Mouse (Mus musculus): Measurements from ENCODE around the gene Tas2r115. TPM values are rescaled to one million over a fixed set of nuclear protein-coding genes. Genes with fewer than 3 reads are reported as not detected.
"Not testable (repeated sequence)": the region's sequence is repeated elsewhere in the genome, so short reads cannot be mapped to it uniquely, and the experiment has no call there.

The Tas2r115 gene
- not detected for total RNA-seq (2021)
- long read RNA-seq, experiment 1, result 0 reads
- long read RNA-seq, experiment 2, result 0 reads

DNA sequence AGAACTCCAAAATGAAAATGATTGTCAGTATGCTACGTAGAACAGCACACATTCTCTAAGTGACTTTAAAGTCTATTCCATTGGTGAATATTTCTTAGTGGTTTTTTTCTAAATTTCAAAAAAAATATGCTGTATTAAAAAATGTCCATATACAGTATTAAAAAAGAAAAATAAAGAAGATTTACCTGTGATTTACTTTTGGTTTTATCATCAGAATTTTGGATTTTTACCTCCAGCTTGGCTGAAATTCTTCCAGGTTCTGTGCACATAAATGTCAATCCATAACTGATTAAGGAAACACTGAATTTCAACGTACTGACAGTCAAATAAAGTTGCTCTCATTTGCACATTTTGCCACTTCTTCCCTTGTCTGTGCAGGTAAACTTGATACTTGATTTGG, at the start of gene Tas2r115:
Tas2r115 (minus strand) TSS at position 101 of the 400 bp plus-strand sequence.
- no peak for DNase-seq

DNA sequence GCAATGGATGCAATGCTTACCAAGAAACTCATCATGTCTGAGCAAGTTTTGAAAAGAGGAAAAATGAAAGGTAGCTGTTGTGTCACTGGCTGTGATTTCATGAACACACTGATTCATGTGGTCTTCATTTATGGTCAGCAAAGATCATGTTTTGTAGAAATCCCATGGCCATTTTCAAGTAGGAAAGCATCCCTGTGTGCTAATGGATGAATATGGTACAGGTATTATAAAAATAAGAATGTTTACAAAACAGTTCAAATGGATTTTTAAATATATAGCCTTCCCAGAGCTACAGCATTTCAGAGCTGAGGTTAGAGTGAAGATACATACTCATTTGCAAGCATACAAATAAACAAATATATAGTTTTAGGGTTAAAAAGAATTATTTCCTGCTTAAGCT, 40.2 kb upstream of the Tas2r115 start, which contains the start of gene Tas2r136:
Tas2r136 (minus strand) TSS at position 101 of the 400 bp plus-strand sequence.
- no peak for DNase-seq

DNA sequence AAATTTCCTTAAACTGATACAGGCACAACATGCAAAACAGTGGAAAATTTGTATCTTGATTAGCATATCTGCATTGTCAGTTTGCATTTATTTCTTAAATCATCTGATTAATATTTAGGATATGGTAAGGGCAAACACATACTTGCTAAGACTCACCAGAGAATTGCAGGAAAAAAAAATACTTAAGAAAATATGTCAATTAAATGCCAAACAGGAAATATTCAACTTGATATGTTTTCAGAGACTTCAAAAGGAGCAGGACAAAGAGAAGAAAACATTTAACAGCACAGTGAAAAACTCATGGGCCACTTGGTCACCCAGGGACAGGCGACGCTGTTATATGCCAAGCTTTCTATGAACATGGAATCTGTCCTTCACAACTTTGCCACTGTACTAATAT, 24.0 kb upstream of the Tas2r115 start, which contains the start of gene Tas2r102:
Tas2r102 (plus strand) TSS at position 301 of the 400 bp plus-strand sequence.
- DNase-seq, result no peak

DNA sequence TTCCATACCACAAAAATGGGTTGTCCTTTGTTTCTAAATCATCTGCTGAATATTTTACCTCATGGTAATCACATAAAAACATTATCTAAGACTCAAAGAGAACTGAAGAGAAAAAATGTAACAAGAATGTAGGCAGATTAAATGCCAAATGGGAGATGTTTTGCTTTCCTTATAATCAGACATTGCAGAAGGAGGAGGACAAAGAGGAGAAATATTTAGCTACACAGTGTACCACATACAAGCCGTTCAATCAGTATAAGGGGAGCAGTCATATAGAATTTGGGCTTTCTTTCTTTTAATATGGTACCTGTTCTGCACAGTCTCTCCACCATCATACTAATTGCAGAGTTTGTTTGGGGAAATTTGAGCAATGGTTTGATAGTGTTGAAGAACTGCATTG, 16.6 kb upstream of the Tas2r115 start, which contains the start of gene Tas2r124:
Tas2r124 (plus strand) TSS at position 301 of the 400 bp plus-strand sequence.
- no peak for DNase-seq

DNA sequence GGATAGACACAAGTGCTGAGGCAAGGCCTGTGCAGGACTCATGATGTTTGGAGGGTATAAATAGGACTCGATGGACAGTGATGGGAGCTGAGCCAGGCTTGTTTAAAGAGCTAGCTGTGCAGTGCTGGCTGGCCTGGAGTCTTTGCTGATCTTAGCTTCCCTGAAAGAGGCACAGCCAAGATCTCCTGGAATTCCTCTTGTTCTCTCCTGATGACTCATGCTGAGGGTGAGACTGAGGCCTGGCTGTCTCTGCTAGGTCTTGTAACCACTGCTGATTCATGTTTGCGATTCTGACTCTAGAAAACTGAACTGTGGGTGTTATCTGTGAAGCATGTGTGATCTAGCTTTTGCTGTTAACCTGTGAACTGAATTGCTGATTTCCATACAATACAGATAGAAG, 12.4 kb upstream of the Tas2r115 start:
- DNase-seq, result no peak

DNA sequence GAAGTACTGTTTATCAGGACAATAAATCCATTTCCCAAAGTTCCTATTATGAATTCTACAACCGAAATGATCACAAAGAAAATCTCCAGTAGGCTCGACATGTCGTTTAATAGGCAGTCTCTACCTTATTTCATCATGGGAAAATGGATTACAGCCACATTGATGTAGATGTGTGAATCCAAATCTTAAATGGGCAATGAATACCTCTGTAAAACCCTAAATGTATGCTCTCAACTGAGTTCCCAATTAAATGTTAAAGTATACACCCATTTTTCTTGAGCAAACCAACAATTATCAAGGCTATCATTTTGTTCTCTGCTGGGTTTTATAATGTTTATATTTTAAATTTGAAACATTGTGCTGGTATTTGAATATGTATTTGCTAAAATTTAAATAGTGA, 26.0 kb downstream of the Tas2r115 start, which contains the start of gene Tas2r122:
Tas2r122 (minus strand) TSS at position 101 of the 400 bp plus-strand sequence.
- no peak for DNase-seq

DNA sequence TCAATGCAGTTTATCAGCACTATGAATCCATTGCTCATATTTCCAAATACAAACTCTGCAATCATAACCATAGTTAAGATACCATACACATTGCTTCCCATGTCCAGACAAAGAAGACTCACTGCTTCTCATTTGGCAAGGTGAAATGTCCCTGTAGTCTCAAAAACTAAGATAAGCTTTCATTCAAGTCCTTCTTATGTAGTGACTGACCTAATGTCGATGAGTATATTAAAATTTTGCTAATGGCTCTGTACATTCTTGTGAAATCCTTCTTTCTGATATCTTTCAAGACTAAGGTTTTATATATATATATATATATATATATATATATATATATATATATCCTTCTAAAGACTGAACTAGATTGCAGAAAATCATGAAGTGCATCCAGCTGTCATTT, 36.9 kb downstream of the Tas2r115 start, which contains the start of gene Tas2r121:
Tas2r121 (minus strand) TSS at position 101 of the 400 bp plus-strand sequence.
- no peak for DNase-seq

DNA sequence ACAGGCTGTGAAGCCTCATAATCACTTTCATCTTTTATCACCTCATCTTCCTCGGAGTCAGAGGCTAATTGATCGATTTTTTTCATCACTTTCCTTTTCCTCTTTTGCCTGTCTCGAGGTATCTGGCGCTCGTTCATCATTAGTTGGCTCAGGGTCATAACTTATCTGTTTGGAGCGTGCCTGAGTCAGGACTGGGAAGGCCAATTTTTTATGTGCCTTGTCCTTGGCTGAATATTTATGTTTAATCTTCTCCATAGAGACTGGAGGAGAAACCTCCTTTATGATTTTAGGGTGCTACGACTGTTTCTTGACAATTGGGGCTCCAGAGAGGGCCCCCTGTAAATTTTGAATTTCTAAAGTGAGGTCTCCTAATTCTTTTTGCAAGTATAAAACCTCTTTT, 46.2 kb downstream of the Tas2r115 start:
- DNase-seq, result not testable (repeated sequence)

Other genes starting within 250 kb of the Tas2r115 start
- gene Prh1, start 168.2 kb downstream of the Tas2r115 start, total RNA-seq (2021), result not detected
- gene Prp2, start 142.1 kb downstream of the Tas2r115 start, total RNA-seq (2021), result not detected
- not detected for gene A630073D07Rik, start 86.5 kb downstream of the Tas2r115 start, total RNA-seq (2021)
- not detected for gene Tas2r120, start 81.1 kb downstream of the Tas2r115 start, total RNA-seq (2021)
- gene Tas2r121, start 37.0 kb downstream of the Tas2r115 start, total RNA-seq (2021), result not detected
- not detected for gene Tas2r122, start 26.1 kb downstream of the Tas2r115 start, total RNA-seq (2021)
- gene Tas2r124, start 16.7 kb upstream of the Tas2r115 start, total RNA-seq (2021), result not detected
- gene Tas2r102, start 24.1 kb upstream of the Tas2r115 start, total RNA-seq (2021), result not detected
- not detected for gene Tas2r136, start 40.1 kb upstream of the Tas2r115 start, total RNA-seq (2021)
- not detected for gene Tas2r117, start 64.8 kb upstream of the Tas2r115 start, total RNA-seq (2021)
- not detected for gene Tas2r123, start 109.1 kb upstream of the Tas2r115 start, total RNA-seq (2021)
- not detected for gene Tas2r116, start 117.4 kb upstream of the Tas2r115 start, total RNA-seq (2021)
- not detected for gene Tas2r110, start 130.0 kb upstream of the Tas2r115 start, total RNA-seq (2021)
- not detected for gene Tas2r113, start 155.0 kb upstream of the Tas2r115 start, total RNA-seq (2021)
- gene Tas2r125, start 171.6 kb upstream of the Tas2r115 start, total RNA-seq (2021), result not detected
- gene Tas2r129, start 213.1 kb upstream of the Tas2r115 start, total RNA-seq (2021), result not detected
- not detected for gene Tas2r131, start 219.9 kb upstream of the Tas2r115 start, total RNA-seq (2021)
- gene Tas2r109, start 242.9 kb upstream of the Tas2r115 start, total RNA-seq (2021), result not detected